Mouse (Mus musculus) bone marrow, adult 2 months (tissue): ENCODE measurements around the gene Eif4e.

ENCODE experiments used
- CTCF ChIP-seq: fragments of 200-500 bp; IDR thresholded peaks from 2 replicates; pipeline ENCODE4 v1.5.1; 2011; ENCODE audit warnings: low read length, control low read depth; ENCODE audit not compliant: control insufficient read depth, insufficient read depth
- POLR2A ChIP-seq: fragments of 200-500 bp; IDR thresholded peaks from 2 replicates; pipeline ENCODE4 v1.6.1; 2011; ENCODE audit warnings: low read depth, mild to moderate bottlenecking, control low read depth, low read length, borderline replicate concordance; ENCODE audit not compliant: control insufficient read depth

DNA sequence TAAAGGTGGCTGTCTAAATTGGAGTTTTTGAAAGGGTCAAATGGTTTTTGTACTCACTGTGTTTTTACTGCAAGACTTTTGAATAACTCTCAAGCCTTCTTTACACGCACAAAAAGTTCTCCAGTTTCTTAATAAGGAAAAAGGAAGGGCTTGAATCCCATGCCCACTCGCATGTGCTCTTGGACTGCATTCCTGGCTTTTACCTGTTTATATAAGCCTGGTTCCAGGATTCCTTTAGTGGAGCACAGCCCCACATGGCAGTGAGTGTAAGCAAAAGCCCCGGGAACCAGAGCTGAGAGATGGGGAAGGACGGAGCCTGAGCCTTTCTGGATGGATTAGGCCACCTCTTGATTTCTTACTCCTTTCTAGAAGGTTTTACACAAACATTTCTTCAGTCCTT, 23.1 kb downstream of the Eif4e start:
- TF ChIP-seq CTCF (no peak), POLR2A (no peak)
